Mouse (Mus musculus) testis, postnatal 10 days (tissue): Measurements from ENCODE around the gene Edem3.
"Not testable (repeated sequence)": the region's sequence is repeated elsewhere in the genome, so short reads cannot be mapped to it uniquely, and the experiment has no call there.

Source experiments
- DNase-seq: peaks from one replicate; pipeline ENCODE4 v3.0.0; 2021; ENCODE audit warnings: low spot score

Edem3 gene

DNA sequence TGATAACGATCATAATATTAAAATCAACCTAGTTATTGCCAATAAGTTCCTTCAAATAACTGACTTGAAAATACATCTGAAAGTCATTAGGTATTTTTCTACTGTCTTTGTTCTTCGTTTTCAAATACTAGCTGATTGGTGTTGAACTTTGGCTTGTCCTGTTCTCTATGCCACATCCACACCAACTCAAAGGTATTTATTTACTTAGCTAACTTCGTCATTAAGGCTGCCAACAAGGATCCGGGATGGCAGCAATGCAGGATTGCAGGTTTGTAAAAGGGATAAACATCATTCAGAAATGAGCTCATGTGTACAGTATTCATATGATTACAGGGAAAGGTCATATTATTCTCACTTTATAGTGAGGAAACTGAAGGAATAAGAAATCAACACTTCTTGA lies 2.2 kb upstream of the Edem3 start:
- no peak for DNase-seq

DNA sequence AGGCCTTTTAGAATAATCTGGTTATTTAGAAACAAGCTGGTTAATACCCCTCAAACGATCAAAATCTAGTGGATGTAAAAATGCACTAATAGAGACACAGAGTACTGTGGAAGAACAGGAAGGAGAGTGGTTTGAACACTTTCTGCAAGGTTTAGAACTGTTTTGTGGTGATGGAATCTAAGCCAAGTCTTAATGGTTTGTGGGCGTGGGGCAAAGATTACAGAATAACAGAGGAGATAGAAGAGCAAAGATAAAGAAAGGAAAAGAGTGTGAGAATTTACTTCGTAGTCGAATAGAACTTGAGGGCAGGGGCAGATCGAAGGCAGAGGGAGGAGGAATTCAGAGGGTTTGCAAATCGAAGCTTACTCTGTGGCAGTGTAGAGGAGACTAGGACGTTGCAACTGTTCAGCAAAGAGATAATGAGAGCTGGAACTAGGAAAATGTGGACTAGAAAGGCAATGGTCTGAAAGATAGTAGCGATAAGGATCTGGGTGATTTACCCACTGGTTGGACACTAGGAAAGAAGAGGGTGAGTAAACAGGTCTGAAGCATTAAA lies 1.7 kb upstream of the Edem3 start:
- no peak for DNase-seq

DNA sequence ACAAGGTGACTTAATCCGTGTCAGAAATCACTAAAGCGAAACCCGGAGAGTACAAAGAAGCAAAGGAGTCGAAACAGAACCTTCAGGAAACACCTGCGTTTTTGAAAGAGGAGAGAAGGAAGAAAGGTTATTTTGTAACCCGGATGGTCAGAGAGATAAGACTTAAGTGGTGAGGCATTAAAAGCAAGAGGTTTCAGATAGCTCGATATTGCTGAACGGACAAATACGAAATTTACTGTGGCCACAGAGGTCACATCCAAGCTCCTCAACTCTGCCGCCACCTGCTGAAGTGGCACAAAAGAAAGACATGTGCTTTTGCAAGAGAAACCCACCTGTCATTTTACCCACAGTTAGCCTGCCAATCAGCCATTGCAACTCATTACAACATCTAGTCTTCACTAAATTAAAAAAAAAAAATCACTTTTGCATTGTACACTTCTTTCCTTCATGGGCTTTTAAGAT lies 1.1 kb upstream of the Edem3 start:
- no peak for DNase-seq

DNA sequence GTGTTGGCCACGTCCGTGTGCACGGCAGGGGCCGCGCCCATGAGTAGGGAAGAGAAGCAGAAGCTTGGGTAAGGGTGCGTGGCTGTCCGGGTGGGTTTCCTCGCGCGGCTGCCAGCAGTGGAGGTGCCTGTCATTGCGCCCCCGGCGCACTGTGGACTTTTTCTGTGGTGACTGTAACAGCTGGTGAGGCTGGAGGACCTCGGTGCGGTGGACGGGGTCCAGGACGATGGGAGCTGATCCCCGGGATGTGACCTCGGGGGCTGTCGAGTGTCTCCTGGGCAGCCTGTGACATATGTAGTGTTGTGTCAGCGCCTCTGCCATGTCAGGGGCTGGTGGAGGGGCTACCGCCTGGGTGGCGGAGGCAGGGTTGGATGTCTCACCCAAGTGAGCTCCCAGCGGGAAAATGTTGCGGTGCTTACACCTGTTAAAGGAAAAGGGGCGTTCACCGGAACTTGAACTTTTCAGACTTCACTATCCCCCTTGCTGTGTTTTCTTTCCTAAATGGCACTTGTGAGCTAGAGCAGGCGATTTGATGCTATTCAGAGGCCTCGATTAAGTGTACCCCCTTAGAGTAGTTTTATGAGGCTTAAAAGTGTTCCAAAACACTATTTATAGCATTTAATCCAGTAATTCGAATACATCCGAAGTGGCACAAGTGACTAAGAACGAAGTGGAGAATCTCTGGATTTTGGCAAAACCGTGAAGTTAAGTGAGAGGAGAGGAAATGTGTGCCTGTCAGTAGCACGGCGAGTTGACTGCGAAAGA lies 671 bp downstream of the Edem3 start:
- peak; percentile 70 for DNase-seq

DNA sequence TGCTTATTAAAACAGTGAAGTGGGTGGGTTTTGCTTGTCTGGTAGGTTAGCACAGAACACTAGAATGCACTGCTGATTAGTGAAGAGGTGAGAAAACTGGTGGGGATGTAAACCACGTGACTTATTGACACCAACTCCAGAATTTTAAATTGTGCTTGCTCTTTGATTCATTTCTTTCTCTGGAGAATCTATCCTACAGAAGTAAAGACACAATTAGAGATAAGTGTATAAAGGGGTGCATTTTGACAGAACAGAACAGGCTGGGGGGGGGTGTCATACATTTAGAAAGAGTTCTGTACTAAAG lies 1.2 kb downstream of the Edem3 start:
- DNase-seq = no peak

DNA sequence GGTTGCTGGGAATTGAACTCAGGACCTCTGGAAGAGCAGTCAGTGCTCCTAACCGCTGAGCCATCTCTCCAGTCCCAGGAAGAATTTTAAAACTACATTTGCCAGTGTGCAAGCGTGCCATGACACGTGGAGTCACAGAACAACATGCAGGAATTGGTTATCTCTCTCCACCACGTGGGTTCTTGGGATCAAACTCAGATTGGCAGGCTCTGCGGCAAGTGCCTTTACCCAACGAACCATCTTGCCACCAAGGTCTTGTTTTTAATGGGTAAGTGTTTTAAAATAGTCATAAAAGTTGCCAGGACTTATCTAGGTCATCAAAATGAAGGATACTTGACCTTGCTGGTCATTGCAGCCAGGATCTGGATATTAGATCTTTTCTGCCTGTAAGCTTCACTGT lies 3.1 kb downstream of the Edem3 start:
- no peak for DNase-seq

DNA sequence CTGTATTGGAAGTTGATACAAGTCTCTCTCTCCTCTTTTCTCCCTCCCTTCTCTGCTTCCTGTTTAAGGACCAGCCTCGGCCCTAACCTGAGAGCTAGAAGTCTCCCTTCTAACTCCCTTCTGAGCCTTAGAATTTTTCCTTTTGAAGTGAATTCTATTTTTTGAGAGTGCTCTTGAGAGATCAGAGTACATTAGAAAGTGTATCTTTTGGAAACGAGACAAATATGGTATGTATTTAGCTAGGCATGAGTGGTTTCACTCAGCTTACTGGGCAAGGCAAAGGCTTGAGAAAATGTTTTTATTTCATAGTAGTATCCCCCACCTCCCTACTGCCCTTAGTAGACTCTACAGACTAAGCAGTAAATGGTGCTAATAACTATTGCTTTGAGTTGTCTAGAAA lies 3.8 kb downstream of the Edem3 start:
- DNase-seq = no peak

DNA sequence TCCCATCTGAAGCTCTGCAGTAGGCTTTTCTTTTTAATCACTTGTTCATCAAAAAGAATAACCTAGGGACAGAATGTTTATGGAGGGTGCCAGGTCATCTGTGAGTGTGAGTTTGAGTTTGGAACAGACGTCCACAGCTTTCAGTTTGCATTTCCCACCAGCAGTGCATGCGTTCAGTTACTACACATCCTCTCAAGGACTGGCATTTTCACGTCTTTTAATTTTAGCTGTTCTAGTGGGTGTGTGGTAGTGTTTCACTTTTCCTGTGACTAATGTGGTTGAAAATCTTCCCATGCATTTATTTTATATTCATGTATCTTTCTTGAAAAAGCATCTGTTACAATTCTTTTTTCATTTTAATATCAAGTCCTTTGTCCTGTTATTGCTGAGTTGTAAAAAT lies 9.1 kb downstream of the Edem3 start:
- no peak for DNase-seq

DNA sequence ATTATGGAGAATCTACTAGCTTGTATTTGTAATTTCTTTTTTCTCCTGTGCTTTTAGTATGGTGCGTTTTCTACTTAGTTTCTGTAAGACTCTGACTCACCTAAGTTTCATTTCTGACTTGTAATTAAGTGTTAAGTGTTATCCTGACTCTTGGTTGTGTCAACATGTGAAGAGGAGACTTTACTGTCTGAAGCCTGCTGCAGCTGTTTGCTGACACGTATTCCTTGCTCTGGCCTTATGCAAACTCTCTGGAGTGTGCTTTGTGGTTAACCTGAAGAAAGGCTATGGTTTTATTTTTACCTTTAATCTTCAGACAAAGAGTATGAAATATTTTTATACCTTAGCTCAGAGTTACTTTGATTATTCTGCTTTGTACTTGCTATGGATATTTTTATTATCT lies 11.0 kb downstream of the Edem3 start:
- DNase-seq = no peak

DNA sequence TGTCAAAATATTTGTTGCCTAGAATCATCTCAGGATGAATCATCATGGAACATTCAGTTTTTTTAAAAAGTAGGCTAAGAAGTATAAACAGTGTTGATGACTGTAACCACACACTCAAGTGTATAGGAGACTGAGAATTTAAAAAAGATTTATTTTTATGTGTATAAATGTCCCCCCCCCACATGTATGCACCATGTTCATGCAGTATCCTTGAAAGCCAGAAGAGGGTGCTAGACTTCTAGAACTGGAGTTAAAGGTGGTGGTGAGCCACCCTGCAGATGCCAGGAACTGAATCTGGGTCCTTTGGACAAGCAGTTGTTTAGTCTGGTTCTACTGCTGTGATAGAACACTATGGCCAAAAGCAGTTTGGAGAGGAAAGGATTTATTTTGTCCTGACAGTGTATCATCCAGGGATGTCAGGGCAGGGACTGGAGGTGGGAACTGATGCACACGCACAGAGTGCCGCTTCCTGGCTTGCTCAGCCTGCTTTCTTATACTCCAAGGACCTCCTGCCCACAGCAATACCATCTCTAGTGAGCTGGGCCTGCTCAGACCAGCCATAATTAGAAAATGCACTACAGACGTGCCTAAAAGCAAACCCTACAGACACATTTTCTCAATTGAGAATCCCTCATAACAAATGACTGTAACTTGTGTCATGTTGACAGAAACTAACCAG lies 11.9 kb downstream of the Edem3 start:
- no peak for DNase-seq

DNA sequence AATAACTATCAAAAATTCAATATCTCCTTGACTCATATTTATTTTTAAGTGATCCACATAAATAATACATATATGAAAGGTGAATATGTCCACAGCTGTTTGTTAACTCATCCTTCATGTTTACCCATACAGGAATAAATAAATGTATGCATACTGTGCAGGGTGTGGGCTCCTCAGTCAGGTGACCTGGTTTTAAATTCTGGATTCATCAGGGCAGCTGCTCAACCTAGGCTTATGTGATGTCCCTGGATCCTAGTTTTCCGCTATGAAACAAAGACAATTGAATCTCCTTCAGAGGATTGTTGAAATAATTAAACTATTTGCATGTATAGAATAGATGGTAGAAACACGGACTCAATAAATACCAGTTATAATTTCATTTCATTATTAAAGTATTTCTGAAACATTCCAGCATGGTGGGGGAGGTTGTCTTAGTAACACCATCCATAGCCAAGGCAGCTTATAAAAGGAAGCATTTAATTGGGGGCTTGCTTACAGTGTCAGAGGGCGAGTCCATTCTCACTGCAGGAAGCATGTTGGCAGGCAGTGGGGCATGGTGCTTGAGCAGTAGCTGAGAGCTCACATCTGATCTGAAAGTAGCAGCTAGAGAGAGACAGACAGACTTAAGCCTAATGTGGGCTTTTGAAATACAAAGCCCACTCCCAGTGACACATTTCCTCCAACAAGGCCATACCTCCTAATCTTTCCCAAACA lies 14.2 kb downstream of the Edem3 start:
- DNase-seq = no peak

DNA sequence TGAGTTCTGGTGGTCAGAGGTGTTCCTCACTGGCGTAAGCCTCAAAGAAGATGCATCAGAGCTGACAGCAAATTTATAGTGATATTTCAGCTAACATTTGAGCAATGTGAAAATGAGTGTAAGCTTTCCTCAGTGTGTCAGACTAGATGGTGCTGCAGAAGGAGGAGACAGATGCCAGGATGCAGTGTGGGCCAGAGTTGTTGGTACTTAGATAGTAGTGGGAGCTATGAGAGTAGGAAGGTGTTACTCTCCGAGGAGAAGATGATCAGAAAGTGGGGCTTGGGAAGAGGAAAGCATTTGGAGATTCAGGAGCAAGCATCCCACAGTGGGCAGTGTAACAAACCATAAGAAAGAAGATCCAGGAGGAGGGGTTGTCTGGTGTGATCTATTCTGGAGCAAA lies 22.4 kb downstream of the Edem3 start:
- no peak for DNase-seq

DNA sequence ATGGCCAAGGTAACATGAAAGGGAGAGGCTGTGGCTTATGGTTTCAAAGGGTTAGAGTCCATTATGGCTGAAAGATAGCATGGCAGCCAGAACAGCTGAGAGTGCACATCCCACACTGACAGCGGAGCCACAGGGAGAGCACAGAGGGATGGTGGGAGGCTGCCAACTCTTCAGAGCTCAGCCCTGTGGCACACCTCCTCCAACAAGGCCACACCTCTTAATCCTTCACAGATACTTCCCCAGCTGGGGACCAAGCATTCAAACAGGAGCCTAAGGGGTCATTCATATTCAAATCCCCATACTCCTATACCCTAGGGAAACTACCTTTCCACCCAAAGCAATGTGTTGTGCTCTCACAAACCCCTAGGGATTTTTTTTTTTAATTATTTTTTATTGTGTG lies 23.4 kb downstream of the Edem3 start:
- no peak for DNase-seq

DNA sequence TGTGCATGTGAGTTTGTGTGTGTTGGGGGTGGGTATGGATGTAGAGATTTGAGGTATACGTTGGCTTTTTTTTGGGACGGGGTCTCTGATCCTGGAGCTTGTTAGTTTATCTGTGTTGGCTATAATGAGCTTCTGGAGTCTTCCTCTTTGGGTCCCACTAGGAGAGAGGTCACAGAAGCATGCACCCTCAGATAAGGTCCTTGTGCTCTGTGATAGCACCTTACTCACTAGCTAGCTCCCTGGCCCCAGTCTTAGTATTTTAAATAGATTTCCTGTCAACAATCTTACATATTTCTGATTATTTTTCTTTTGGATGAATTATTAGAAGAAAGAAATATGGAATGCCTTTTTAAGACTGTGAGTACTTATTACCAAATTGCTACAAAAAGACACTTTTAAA lies 24.1 kb downstream of the Edem3 start:
- DNase-seq = no peak

DNA sequence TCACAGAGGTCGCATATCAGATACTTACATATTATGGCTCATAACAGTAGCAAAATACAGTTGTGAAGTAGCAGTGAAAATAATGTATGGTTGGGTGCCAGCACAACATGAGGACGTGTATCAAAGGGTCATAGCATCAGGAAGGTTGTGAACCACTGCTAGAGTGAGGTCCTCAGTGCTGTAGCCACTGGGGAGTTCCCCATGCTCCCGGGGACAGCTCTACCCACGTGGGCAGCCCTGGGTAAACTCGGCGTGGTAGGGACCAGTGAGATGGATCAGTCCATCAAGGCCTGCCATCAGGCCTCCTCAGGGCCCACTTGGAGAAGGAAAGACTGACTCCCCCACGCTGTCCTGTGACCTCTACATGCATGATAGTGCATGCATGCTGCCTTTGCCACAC lies 26.3 kb downstream of the Edem3 start:
- no peak for DNase-seq

DNA sequence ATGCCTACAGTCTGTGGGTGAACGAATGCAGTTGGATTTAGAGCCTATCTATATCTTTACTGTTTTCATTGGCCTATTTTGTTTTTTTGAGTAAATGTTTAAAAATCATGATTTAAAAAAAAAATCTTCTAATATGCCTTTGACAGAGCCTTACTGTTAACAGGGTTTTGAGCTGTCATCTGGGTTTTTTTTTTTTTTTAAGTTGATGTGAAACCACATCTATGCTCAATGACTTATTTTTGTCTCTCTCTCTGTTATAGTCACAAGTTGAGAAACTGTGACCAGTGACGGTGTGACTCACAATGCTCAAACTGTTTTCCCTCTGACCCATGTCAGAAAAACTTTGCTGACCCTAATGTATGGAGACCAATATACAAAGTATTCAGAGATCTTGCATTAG lies 28.2 kb downstream of the Edem3 start:
- DNase-seq = no peak

DNA sequence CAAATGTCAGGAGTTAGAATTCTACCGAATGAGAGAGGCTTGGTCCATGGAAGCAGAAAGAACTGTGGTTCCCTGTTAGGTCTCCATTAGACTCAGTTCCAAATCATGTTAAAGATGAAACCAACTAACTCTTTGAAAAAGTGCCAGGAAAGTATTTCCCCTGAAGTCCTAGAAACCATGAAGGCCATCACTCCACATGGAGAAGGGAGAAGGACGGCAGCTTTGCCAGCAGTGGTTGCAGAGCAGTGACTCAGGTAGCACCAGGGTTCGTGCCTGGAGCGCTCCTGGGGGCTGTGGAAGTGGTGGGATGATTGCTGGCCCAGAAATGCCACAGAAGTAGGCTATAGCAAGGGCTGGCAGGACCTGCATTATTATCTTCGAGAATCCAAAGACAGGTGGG lies 31.2 kb downstream of the Edem3 start:
- DNase-seq = no peak

DNA sequence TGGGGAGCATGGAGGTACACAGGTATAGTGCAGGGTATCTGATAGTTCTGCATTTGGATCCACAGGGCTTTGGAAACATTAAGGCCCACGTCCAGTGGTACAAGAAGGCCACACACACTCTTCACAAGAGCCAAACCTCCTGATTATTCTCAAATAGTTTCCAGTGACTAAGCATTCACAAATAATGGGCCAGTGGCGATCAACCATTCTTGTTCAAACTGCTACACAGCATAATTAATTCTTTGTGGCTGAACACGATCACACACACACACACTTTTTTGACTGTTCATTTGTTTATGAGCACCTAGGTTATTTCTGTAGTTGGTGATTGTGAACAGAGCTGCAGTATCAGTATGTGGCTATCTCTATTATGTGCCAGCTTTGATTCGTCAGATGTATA lies 34.0 kb downstream of the Edem3 start:
- DNase-seq = no peak

DNA sequence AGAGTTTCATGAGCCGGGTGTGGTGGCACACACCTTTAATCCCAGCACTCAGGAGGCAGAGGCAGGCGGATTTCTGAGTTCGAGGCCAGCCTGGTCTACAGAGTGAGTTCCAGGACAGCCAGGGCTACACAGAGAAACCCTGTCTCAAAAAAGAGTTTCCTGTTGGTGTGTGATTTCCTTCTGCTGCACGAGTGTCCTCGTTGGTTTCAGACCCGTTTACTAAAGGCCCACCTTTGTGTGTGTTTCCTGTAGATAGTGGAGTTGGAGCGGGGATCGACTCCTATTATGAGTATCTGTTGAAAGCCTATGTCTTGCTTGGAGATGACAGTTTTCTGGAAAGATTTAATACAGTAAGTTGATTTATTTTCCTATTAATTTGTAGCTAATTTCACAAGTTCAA lies 36.9 kb downstream of the Edem3 start:
- DNase-seq = not testable (repeated sequence)

DNA sequence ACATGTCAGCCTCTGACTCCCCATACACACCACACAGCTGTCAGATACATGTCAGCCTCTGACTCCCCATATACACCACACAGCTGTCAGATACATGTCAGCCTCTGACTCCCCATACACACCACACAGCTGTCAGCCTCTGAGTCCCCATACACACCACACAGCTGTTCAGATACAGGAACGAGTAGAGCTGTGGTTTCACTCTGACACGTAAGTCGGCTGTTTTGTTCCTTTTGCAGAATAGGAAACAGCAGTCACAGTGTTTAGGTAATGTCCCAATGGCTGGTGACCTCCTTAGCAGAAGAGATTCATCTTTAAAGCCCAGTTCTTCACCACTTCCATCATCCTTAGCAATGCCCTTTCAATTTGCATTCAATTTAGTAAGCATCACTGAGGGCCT lies 47.6 kb downstream of the Edem3 start:
- not testable (repeated sequence) for DNase-seq

DNA sequence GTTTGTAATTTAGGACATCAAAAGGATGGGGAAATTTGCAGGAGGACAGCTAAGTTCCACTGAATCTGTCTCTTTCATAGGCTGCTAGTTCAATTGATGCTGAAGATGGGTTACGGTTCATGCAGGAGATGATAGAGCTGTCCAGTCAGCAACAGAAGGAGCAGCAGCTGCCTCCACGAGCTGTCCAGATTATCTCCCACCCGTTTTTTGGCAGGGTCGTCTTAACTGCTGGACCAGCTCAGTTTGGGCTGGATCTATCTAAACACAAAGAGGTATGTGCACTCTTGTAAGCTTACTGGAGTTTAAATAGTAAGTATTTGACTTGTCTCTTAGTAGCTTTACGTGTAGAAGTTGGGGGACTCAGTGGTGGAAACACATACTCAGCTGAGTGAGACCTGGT lies 52.1 kb downstream of the Edem3 start:
- DNase-seq = no peak

DNA sequence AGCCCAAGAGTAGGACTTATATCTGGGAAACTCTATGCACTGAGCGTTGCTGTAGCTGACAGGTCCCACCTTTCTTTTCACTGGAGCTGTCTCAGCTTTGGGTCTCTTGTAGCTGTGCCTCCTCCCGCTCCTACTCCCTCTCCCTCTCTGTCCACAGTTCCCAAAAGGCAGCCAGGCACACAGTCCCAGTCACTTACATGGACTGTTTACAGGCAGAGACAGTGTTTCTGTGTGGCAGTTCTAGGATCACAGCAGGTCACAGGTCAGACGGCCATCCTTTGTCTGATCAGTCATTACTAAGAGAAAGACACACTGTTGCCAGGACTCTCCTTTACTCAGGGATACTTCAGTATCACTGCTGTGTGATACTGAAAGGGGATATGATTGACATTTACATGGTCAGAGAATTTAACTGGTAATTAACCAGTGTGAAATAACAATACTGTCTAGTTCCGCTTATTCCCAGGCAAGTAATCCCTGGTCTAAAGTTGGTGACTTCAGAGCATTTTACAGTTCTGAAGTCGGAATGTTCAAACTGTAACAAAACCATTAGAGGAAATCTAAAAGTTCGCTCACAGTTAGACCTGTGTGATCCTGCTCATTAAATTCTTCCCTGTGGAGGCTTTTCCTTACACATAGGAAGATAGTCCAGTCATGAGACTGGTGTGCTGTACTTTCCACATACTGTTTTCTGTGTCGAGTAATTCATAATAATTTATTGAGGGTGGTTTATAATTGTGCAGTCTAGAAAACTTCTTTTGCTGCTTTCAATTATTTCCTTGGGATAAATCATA lies 55.7 kb downstream of the Edem3 start:
- no peak for DNase-seq
